Mouse (Mus musculus) T-helper 1 cell (primary cell): ENCODE measurements around the gene Gm28038.

Experiments
- in situ Hi-C: fragments of 300-600 bp; cut with MboI, MseI; formaldehyde crosslinking; loops from one replicate; pipeline ENCODE4 v1.15.1; 2025; ENCODE audit warnings: high pct_unique_total_duplicates

The Gm28038 gene

DNA sequence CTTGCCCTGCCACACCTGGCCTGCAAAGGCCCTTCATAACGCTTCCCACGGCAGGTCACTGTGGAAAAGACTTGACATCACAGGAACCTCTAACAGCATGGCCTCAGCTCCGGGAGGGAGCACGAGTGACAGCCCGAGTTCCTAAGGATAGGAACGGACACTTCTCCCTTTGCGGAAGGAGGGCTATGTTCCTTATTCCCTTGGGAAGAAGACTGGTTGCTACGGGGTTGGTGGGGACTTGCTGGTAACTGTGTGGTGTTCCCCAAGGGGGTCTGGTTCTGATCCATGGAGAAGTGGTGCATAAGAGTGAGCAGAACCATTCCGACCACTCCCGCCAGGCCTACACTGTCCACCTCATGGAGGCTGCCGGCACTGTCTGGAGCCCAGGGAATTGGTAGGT, at the start of gene Gm28038:
Gene Gm28038, plus strand, starts transcription at position 301 of the 400 bp plus-strand sequence.
- in situ Hi-C loops = loop anchor here (5.0 kb wide), 1 partner anchor 38 kb away; the partner anchor contains the start of gene Gm28035

DNA sequence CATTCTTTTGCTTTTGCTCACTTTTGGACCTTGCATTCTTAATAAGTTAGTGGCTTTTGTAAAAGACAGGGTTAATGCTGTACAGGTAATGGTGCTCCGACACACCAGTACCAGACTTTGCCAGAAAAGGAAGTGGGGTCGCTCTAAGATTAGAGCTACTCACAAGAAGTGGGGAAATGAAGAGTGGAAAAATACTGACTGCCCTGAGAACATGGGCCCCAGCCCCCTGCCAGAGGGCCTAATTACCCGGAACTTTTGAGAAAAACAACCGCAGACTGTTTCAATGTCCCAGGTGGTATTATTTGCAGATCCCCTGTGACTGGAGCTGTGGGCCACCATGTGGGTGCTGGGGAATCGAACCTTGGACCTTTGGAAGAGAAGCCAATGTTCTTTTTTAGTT, 45.2 kb upstream of the Gm28038 start:
- in situ Hi-C loops = no loop called here

DNA sequence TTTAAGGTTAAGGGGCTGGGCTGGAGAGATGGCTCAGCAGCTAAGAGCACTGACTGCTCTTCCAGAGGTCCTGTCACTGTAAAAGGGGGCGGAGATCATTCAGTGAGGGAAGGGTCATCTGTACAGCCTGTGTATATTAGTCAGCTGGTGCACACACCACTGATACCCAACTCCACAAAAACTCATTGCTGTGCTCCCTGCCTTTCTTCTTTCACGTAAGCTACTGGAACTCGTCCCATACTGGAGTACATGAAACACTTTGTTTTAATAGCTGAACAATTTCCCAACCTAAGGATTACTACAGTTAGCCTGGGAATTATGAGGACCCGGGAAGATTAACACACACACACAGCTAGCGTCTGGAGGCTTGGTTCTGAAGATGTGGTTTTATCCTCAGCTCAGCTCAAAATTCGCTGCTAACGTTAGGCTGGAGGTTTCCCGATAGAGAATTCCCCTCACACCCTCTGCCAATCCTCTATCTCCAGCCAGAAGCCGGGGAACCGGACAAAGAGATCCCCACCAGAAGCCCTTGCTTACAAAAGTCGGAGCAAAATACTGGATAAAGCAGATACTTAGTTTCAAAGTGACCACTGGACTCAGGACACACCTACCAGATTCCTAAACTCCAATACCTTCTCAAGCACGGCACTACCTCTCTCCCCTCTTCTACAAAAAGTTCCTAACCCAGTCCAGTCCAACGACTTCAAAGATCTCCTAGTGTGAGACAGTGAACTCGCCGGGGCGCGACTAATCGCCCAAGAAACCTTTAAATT, 44.2 kb upstream of the Gm28038 start:
- in situ Hi-C loops = no loop called here

DNA sequence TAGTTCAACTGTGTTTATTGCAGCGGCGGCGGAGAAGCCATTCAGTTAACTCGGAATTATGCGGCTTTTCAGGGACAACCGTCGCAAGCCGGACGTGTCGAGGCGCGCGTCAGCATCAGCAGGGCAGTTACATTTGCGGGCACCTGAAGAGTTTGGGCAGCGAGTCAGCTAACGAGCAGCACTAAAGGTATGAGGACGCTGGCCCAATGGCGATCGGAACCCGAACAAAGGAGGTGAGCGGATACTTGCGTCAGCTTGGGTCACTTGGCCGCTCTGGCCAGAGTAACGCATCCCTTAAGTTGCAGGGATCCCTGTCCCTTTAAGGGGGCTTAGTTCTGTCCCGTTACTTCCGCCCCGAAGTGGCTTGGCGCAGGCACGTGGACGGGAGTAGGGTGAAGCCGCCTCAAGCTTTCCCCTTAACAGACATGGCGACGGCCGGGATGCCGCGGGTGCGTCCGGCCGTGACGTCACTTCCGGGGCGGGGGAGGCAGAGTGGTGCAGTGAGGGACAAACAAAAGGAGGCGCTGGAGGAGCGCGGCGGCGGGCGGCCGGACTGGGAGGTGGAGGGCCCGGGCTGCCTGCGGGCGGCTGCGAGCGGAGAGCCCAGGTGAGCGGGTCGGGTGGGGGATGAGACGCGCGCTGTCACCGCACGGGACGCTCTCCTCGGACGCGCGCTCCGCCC, 43.5 kb upstream of the Gm28038 start, which contains the start of gene Lrrc8a:
Gene Lrrc8a, plus strand, starts transcription at position 517 of the 682 bp plus-strand sequence.
- in situ Hi-C loops = no loop called here

DNA sequence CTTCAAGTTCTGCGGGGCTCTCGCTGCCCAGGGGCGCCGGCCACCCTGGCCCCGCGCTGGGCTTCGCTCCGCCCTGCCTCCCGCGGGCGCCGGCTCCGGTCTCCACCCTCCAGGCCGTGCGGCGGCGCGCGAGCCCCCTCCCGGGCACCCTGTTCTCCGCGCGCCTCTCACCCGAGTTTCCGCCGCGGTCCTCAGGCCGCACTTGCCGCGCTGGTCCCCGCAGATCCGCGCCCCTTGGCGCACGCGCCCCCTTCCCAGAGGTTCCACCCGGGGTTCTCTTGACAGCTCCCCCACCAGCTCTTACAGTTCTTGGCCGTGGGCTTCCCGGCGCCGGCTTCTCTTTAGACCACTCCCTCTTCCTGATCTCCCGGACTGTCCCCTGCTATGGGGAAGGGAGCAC, 43.0 kb upstream of the Gm28038 start:
- in situ Hi-C loops = no loop called here

DNA sequence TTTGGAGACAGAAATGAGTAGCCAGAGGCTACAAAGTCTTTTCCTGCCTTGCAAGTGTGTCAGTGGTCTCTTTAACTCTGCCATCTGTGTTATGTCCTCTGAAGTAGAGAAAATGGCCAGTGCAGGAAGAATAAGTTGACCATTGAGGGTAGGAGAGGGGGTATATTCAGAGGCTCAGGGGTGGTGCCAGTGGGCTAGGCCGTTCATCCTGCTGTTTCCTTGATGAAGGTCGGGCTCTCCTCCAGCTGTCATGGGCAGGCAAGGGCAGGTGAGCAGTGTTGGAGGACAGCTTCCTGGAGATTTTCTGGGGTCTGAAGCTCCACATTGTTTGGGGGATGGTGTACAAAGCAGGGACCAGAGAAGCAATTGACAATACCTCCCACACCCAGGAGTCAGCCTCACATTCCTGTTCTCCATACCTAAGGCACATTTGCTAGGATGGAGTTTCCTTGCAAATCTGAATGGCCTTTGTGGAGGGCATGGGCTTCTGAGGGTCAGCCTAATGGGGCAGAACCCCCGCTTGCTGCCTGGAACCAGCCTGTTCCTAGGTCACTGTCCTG, 41.9 kb upstream of the Gm28038 start:
- in situ Hi-C loops = no loop called here

DNA sequence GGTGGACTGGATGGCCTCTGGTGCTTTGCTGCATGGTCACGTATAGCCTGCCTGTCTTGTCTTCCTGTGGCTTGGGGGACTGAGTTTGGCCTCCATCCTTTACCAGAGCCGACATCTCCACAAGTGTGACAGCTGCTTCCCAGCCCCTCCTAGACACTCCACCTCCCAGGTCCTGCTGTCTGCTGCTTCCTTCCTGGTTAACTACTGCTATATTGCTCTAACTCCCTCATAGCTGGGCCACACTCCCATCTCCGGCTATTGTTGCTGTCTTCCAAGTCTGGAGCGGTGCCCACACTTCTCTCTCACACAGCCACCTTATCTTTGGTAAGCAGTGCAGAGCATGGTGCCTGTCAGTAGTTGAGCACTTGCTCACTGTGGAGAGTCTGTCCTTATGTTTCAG, 41.1 kb upstream of the Gm28038 start:
- in situ Hi-C loops = loop anchor here (5.0 kb wide), 1 partner anchor 43 kb away; the partner anchor contains the start of gene Gm28038

DNA sequence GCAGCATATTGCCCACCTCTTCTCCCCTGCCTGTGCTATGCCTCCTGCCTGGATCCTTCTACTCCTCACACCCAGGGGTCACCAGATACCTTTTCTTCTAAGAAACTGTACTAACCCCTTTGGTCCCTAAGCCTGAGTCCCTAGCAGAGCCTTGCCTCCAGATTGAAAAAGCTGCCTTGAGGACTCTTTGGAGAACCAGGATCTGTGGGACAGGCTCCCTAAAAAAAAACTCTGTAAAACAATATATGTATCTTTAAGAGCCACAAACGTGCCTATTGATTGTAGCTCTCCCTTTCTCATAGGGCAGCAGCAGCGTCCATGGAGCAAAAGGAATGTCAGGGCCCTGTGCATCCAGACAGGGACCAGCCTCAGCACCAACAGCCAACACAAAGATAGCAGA, 40.6 kb upstream of the Gm28038 start, which contains the start of gene Gm28035:
Gene Gm28035, plus strand, starts transcription at position 301 of the 400 bp plus-strand sequence.
- in situ Hi-C loops = loop anchor here (5.0 kb wide), 1 partner anchor 42 kb away; the partner anchor contains the start of gene Gm28038

DNA sequence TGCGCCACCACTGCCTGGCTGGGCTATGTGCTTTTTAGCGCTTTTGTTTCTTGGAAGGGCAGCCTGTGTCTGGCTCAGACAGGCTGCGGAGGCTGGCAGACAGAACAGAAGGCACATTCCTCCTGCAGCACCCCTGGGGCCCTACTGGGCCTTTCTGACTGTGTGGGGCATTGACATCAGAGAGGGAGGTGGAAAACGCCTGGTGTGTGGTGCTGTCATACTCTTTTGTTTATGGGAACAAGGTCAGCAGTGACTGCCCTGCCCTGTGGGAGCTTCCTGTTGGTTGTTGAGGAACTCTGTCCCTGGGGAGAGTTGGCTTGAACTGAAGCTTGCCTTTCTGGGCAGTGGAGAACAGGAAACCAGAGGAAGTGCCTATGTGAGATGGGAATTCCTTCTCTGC, 38.3 kb upstream of the Gm28038 start:
- in situ Hi-C loops = loop anchor here (5.0 kb wide), 1 partner anchor 40 kb away; the partner anchor contains the start of gene Gm28038

DNA sequence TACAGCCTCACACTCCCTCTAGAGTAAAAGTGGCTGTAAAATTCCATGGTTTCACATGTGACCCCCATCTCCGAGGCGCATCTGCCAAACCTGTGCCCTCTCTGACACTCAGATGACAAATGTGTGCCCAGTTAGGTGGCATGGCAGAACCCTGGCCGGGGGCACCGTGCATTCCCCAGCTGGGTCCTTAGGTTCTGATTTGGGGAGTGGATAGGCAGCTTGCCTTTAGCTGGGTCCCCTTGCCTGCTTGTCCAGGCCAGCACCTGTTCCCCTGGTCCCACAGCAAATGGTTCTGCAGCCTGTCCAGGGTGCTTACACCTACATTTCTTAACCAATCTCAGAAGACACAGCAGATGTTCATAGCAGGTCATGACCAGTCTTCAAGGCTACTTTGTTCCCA, 37.5 kb upstream of the Gm28038 start:
- in situ Hi-C loops = loop anchor here (5.0 kb wide), 1 partner anchor 39 kb away; the partner anchor contains the start of gene Gm28038

DNA sequence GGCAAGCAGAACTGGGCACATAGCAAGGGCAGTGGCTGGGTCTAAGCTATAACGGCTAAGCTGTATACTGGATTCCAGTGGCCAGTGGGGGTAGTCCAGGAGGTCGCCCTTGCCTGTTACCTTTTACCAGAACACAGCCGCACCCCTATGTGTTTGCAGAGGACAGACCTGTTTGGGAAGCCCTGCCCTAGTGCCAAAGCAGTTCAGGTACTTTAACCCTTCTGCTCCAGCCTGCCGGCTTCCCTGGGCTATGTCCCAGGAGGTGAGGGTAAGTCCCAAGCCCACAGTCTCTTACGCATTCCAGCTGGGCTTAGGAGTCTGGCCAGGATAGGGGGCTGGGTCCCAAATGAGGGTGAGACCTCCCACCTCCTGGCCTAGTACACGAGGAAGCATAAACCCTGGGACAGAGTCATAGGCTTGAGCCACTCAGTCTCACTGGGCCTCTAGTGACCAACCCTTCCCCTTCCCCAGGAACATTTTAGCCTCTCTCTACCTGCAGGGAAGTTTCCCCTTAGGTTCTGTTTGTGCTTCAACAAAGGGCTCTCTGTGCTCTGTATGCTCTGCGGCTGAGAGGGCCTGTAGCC, 36.2 kb upstream of the Gm28038 start:
- in situ Hi-C loops = loop anchor here (5.0 kb wide), 1 partner anchor 38 kb away; the partner anchor contains the start of gene Gm28038

DNA sequence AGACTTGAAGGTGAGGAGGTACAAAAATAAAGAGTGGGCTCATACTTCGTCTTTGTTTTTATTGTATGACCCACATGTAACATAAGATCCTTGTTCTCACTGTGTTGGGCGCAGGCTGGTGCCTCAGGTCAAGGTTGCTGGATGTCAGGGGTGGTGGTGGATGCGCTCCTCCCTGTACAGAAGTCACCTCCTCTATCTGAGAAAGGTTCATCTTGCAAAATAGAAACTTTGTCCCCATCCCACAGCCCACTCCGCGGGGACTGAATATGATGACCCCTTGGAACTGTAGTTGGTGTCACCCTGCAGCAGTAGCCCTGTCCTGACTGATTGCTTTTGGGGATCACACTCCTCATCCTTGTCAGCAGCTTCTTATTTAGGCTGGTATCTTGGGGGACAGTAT, 33.8 kb upstream of the Gm28038 start:
- in situ Hi-C loops = no loop called here

DNA sequence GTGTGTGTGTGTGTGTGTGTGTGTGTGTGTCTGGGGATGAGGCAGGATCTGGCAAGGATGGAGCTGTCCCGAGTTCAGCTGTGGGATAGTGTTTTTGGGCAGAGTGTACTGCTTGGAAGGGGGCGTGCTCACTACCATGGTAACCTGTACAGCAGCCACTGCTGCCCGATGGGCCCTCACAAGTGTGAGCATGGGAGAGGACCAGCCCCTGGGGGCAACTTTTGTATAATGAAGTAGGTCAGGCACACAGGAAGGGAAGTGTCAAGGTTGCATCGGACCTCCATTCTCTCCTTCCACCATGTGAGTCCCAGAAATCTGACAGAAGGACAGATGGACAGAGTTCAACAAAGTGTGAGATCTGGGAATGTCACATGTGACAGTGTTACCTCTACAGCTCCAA, 33.2 kb upstream of the Gm28038 start:
- in situ Hi-C loops = no loop called here

DNA sequence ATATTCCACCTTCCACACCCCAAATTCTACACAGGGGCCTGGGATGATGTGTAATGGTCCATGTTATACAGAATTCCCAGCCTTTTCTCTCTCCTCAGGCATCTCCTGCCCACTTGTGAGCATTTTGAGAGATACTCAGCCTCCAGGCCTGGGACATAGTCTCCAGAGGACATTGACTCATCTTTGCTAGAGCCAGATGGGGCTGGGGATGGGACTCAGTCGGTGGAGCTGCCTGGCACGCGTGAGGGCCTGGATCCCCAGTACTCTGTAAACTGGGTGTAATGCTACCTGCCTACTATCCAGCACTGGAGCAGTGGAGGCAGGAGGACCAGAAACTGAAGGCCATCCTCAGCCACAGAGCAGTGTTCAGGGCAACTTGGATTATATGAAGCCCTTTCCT, 31.7 kb upstream of the Gm28038 start:
- in situ Hi-C loops = no loop called here

DNA sequence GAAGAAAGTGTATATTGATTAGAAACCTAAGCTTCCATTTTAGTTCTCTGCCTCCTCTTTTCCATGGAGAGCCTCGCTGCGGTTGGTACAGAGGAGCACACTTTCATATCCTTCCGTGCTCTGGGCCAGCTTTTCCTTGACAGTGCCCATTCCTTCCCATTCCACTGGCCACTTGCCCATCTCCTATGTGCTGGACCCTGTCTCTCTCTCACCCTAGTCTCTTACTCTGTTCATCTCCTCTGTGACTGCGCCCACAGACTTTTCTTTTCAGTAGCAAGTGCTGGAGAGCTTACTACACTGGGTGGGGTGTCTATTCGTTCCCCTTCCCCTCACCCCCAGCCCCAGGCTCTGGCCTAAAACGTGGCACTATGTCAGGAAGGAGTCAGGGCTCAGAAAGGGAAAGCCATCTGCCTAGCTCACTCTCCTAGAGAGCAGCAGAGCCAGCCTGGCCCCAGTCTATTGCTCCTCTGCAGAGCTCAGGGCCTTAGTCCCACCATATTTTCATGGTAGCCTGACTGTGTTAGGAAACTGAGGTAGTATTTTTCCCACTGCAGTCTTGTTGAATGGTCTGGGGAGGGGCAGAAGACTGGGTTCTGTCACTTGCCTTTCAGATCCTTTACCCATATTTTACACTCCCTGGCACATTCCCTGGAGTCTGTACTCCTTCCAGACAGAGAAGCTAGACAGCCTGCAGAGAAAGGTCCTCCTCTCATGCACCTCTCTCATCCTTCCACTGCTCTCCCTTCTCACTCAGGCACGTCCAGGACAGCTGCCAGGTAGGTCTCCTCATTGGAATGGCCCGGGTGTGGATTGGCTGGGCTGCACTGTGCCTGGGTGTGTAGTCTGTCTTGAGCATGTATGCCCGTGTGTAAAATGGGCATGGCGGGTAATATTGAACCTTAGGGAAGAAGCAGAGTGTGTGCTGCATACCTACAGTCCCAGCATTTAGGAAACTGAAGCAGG, 30.4 kb upstream of the Gm28038 start:
- in situ Hi-C loops = no loop called here

DNA sequence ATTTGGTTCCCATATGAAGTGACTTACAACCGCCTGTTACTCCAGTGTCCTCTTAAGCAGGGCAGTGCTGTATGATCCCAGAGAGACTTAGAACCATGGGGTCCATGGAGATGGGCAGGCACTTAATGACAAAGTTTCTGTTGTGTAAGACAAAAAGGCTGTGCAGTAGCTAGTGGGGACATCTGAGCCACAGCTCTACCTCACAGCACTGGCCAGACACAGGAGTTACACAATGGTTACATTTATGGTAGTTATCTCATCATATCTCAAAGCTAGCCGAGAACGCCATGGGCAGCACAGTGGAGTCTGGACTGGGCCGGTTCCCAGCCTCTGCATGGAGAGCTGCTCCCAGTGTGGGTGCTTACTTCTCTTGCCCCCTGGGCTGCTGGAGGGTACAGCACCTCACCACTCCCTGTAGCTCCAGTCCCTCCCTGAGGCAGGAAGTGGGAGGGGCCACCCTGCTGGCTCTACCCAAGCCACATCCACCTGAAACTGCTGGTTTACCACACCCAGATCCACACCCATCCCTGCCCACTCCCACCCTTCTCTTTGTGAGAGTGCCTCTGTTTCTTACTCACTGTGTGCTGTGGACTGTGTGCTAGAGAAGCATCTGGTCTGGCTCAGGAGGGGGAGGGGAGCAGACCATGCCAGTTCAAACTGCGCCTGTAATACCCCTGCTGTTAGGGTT, 29.3 kb upstream of the Gm28038 start:
- in situ Hi-C loops = no loop called here

DNA sequence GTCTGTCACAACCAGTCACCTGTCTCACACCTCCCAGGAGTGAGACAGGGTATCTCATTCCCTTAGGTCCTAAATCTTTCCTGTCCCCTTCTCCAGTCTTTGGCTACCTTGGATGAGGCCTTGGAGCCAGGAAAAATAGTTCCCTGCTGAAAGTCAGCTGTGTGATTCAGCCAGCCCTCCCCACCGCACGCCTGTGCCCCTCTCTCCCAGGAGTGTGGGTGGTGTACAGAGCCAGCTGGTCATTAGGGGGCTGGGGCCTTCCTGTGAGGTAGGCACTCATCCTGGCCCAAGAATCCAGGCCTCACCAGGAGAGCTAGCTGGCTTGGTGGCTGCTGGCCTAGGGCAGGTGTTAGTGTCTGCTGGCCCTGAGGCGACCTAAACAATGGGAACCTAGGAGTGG, 28.3 kb upstream of the Gm28038 start:
- in situ Hi-C loops = no loop called here

DNA sequence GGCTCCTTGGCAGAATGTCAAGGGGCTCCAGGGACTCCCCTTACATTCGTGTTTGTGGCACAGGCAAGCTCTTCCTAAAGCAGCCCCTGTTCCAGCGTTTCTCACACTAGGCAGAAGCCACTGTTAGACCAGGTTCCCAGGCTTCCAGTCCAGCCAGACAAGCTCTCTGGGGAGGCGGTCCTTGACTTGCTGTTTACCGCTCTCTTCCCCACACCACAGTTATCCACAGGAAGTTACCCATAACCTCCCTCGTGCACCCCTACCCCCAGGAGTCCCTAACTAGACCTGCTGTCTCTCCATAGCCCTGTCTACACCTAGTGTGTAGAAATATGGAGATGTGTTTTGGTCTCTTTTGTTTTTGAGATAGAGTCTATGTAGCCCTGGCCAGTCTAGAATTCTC, 27.0 kb upstream of the Gm28038 start:
- in situ Hi-C loops = no loop called here

DNA sequence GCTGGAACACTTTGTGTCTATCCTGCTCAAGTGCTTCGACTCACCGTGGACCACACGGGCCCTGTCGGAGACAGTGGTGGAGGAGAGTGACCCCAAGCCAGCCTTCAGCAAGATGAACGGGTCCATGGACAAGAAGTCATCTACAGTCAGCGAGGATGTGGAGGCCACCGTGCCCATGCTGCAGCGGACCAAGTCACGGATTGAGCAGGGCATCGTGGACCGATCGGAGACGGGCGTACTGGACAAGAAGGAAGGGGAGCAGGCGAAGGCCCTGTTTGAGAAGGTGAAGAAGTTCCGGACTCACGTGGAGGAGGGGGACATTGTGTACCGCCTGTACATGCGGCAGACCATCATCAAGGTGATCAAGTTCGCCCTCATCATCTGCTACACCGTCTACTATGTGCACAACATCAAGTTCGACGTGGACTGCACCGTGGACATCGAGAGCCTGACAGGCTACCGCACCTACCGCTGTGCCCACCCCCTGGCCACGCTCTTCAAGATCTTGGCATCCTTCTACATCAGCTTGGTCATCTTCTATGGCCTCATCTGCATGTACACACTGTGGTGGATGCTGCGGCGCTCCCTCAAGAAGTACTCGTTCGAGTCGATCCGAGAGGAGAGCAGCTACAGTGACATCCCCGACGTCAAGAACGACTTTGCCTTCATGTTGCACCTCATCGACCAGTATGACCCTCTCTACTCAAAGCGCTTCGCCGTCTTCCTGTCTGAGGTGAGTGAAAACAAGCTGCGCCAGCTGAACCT, 25.0 kb upstream of the Gm28038 start:
- in situ Hi-C loops = no loop called here
